Mouse (Mus musculus) lung, postnatal 0 days (tissue): Measurements from ENCODE around the gene Wdr5.
"Not testable (repeated sequence)": the region's sequence is repeated elsewhere in the genome, so short reads cannot be mapped to it uniquely, and the experiment has no call there.

Source experiments
- CTCF ChIP-seq: IDR thresholded peaks from 2 replicates; pipeline ENCODE4 v1.5.1; 2016; ENCODE audit warnings: antibody characterized with exemption, mild to moderate bottlenecking
- EP300 ChIP-seq: IDR thresholded peaks from 2 replicates; pipeline ENCODE4 v1.6.1; 2016; ENCODE audit warnings: antibody characterized with exemption, mild to moderate bottlenecking, control low read depth

DNA sequence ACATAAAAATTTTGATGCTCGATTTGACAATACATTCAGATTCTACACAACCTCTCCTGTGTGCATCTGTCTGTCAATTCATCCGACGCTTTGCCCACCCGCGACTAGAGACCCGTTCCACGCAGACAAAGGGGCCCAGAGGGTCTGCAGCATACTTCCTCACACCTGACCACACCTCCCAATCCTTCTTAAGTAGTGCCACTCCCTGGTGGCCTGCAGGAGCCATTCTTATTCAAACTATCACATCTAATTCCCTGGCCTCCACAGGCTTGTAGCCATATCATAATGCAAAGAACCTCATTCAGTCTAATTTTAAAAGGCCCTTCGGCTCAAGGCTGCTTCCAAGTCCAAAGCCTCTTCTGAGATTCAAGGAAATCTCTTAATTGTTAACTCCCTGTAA is 31.1 kb downstream of the Wdr5 start:
- not testable (repeated sequence) for TF ChIP-seq CTCF, EP300
